Mouse (Mus musculus) heart, adult 2 months (tissue): ENCODE measurements at regions not wholly inside any gene's neighbourhood (a gene's known extent, or its start where the extent isn't known, plus 50 kb on each side); places are given as distances from the start of the nearest gene placed in this dataset.
A peak's percentile ranks its signal among the peaks of the same experiment; 100 is the strongest.

Experiments
- DNase-seq, 2 experiments: peaks; one replicate each; pipeline ENCODE4 v3.0.0; 2021
- H3K27ac ChIP-seq: fragments of 200-600 bp; 2 replicates; pipeline ENCODE4 v1.8.1; 2022
- H3K27me3 ChIP-seq: fragments of 200-500 bp; 2 replicates; pipeline ENCODE4 v1.6.1; 2012; ENCODE audit warnings: mild to moderate bottlenecking, low read length, inconsistent platforms, mixed read lengths; ENCODE audit not compliant: control insufficient read depth, insufficient read depth
- H3K36me3 ChIP-seq: fragments of 200-500 bp; 2 replicates; pipeline ENCODE4 v1.6.1; 2012; ENCODE audit warnings: low read length, inconsistent platforms; ENCODE audit not compliant: control insufficient read depth, insufficient read depth
- H3K4me1 ChIP-seq: fragments of 200-500 bp; 2 replicates; pipeline ENCODE4 v1.6.1; 2011; ENCODE audit warnings: low read length; ENCODE audit not compliant: control insufficient read depth, insufficient read depth
- H3K4me3 ChIP-seq: fragments of 200-600 bp; 2 replicates; pipeline ENCODE4 v1.8.1; 2022
- H3K79me2 ChIP-seq: fragments of 200-500 bp; replicated peaks from 2 replicates; pipeline ENCODE4 v1.6.1; 2012; ENCODE audit warnings: mild to moderate bottlenecking, inconsistent platforms, low read length, moderate library complexity, mixed read lengths; ENCODE audit not compliant: control insufficient read depth, insufficient read depth
- H3K9ac ChIP-seq: fragments of 200-500 bp; 2 replicates; pipeline ENCODE4 v1.6.1; 2012; ENCODE audit warnings: low read depth, mild to moderate bottlenecking, control low read depth, inconsistent platforms, low read length, mixed read lengths
- CTCF ChIP-seq: fragments of 200-600 bp; IDR thresholded peaks from 2 replicates; pipeline ENCODE4 v1.8.1; 2022; ENCODE audit warnings: antibody characterized with exemption, mild to moderate bottlenecking, moderate library complexity
- EP300 ChIP-seq: fragments of 200-500 bp; IDR thresholded peaks from 2 replicates; pipeline ENCODE4 v1.6.1; 2011; ENCODE audit warnings: low read depth, low read length, control low read depth; ENCODE audit not compliant: insufficient read depth
- POLR2A ChIP-seq: fragments of 200-500 bp; IDR thresholded peaks from 2 replicates; pipeline ENCODE4 v1.6.1; 2011; ENCODE audit warnings: mild to moderate bottlenecking, low read depth, low read length, control low read depth; ENCODE audit not compliant: insufficient read depth
- WGBS: fragments of 180-500 bp; shearing (Covaris S2); methylation state at CpG from one replicate; pipeline ENCODE4 v1.1.7; 2018; 5-methylcytosine and 5-hydroxymethylcytosine counted together
- intact Hi-C: fragments of 180-260 bp; cut with DNase I; formaldehyde crosslinking; loops from one replicate; pipeline ENCODE4 v1.15.1; 2025

DNA sequence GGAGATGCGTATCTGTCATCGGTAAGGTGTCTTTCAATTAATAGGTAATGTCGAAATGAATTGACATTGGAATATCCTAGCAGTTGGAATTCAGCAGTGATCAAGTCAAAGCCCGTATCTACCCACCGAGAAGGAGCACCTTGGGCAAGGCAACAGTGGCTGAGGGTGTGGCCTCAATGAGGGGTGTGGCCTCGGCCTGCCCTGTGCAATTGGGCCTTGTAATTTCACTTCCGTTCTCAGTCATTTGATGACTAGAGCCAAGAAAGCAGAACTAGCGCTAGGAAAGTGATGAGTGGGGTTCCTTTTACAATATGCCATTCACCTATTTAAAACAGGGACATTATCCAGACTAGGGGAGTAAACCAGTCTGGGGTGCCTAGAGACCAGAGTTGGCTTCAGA lies 77.6 kb downstream of the Elovl4 start:
- no peak for TF ChIP-seq EP300
- TF ChIP-seq CTCF, result no peak
- Histone ChIP-seq H3K36me3 (no peaks in the 10 kb centered on the region), H3K79me2 (no peaks in the 10 kb centered on the region), H3K9ac (no peak overlapping the region), H3K4me1 (peaks cover 2% of the 10 kb centered on the region; the same call in 1 of the 2 replicates), H3K4me3 (no peak overlapping the region), H3K27me3 (no peaks in the 10 kb centered on the region), H3K27ac (no peak overlapping the region)
- 79% methylated on average over 8 of the region's 8 CpGs for WGBS
- DNase-seq, result no peak
- intact Hi-C loops, result no loop called here

DNA sequence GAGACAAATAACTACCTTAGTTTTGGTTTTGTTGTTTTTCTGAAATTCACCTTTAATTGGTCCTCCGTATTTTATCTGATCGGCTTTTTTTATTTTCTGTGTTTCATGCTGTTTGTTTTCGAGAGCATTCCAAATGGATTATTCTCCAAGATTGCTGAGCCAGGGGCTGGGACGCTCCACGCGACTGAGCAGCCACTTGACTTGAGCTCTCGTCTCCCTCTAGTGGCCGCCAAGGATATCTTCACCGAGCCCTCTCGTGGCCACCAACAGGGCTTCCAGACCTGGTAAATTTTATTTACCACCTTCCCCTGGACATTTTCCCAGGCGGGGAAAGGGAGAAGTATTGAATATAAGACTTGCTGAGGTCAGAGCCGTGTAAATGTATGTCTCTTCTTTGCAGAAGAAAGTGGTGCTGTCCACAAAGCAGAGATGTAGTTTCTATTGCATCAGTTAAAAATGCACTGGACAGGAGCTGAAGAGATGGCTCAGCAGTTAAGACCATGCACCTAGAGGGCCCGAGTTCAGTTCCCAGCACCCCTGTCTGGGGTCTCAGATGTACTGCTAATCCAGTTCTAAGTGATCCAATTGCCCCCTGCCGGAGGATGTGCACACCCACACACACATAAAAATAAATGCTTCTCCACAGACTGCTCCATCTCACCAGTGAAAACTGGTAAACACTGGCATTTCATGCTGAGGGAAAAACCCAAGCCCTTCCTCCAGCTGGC lies 78.5 kb downstream of the Elovl4 start:
- 8% methylated on average over 14 of the region's 14 CpGs for WGBS
- intact Hi-C loops, result no loop called here

DNA sequence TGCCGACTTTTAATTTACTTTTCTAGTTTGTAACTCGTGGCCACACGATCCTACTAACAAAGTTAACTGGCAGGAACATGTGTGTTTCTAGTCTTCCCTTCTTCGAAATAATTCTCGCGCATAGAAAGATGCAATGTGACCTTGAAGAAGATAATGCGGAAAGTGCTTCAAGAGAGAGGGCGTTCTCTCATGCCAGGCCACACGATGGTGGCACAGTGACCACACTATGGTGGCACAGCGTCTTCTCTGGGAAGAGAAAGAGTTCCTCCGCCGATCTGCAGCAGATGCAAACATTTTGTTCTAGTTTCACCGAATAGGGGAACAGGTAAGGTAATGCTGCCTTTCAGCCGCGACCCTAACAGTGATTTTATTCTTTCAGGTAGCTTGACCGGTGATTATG lies 79.1 kb downstream of the Elovl4 start:
- WGBS, result 45% methylated on average over 16 of the region's 16 CpGs
- H3K27ac ChIP-seq, result no peak overlapping the region
- TF ChIP-seq POLR2A (no peak), EP300 (no peak), CTCF (no peak)
- no peak for DNase-seq
- H3K36me3 ChIP-seq, result no peaks in the 10 kb centered on the region
- H3K4me1 ChIP-seq, result peaks cover 2% of the 10 kb centered on the region; the same call in 1 of the 2 replicates
- no peak overlapping the region; the same call in 1 of the 2 replicates for H3K4me3 ChIP-seq
- H3K27me3 ChIP-seq, result no peaks in the 10 kb centered on the region
- intact Hi-C loops, result no loop called here
- H3K9ac ChIP-seq, result no peak overlapping the region
- no peaks in the 10 kb centered on the region for H3K79me2 ChIP-seq

More for the DNA sequence above, 78.5 kb downstream of the Elovl4 start:
- Histone ChIP-seq H3K27ac (no peak overlapping the region), H3K4me3 (no peak overlapping the region; the same call in 1 of the 2 replicates), H3K27me3 (no peaks in the 10 kb centered on the region), H3K9ac (no peak overlapping the region), H3K36me3 (no peaks in the 10 kb centered on the region), H3K79me2 (no peaks in the 10 kb centered on the region), H3K4me1 (peaks cover 2% of the 10 kb centered on the region; the same call in 1 of the 2 replicates)
- DNase-seq, result peak; percentile 46 to 56
- TF ChIP-seq POLR2A (no peak), CTCF (peak; percentile 93), EP300 (no peak)

DNA sequence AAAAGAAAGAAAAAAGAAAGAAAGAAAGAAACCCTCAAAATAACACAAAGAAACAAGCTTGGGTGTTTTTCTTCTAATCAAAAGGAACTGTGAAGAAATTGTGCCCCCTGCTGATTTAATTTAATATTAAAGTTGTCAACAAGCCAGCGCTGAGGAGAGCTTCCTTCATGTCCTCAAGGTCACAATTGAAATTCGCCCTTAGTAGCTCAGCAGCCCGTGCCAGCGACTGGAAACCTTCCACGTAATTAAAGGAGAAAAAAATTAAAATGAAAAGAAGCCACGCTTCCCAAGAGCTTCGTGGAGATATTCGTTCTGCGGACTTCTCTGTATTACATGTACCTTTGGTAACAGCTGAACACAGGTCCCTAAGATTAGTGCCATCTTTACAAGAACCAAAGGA lies 80.0 kb downstream of the Elovl4 start:
- Histone ChIP-seq H3K9ac (no peak overlapping the region), H3K27ac (no peak overlapping the region), H3K27me3 (no peaks in the 10 kb centered on the region), H3K4me3 (no peak overlapping the region), H3K36me3 (no peaks in the 10 kb centered on the region), H3K4me1 (peaks cover 2% of the 10 kb centered on the region; the same call in 1 of the 2 replicates), H3K79me2 (no peaks in the 10 kb centered on the region)
- 25% methylated on average over 9 of the region's 9 CpGs for WGBS
- TF ChIP-seq EP300 (no peak), CTCF (peak; percentile 47)
- intact Hi-C loops, result no loop called here
- peak in 1 of 2 experiments; percentile 23 for DNase-seq

DNA sequence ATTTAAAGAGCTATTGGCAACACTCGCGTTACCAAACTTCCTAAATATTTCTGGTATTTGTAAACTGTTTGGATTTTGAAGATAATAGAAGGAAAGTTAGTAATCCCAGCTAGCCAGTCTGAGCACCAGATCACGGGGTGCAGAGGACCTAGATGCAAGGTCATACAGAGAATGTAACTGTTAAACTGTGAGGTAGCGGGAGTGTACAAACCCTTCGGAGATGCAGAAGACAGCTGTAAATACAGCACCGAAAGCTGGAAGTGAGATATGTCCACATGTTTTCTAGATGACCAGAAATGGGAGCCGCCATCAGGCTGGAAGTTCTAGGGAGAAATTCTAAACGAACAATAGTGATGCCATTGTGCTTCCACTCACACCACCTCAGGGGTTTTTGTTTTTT lies 80.5 kb downstream of the Elovl4 start:
- TF ChIP-seq EP300 (no peak), POLR2A (no peak), CTCF (no peak)
- DNase-seq, result no peak
- Histone ChIP-seq H3K4me3 (no peak overlapping the region), H3K27me3 (no peaks in the 10 kb centered on the region), H3K4me1 (peaks cover 2% of the 10 kb centered on the region; the same call in 1 of the 2 replicates), H3K36me3 (no peaks in the 10 kb centered on the region), H3K9ac (no peak overlapping the region), H3K79me2 (no peaks in the 10 kb centered on the region), H3K27ac (no peak overlapping the region)
- intact Hi-C loops, result no loop called here
- 55% methylated on average over 8 of the region's 8 CpGs for WGBS

DNA sequence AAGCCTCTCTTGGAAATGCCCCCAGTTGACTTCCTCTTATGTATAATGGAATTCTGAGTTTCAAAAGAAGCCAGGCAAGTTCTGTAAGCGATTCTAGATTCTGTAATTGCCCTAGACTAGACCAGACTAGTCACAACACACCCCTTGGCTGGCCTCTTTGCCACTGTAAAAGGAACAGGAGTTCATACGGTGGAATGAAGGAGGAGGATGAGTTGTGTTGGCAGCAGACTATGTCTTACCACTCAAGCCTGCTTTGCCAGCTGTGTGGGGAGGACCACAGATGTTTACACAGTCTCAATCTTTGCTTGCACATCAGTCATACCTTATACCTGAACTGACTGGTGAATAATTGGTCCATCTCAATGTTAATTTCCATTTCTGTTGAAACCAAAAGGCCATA lies 85.1 kb downstream of the Elovl4 start:
- intact Hi-C loops, result no loop called here
- no peaks in the 10 kb centered on the region for H3K4me1 ChIP-seq
- no peaks in the 10 kb centered on the region for H3K27me3 ChIP-seq
- no peaks in the 10 kb centered on the region for H3K36me3 ChIP-seq
- H3K9ac ChIP-seq, result no peak overlapping the region
- H3K27ac ChIP-seq, result no peak overlapping the region
- H3K79me2 ChIP-seq, result no peaks in the 10 kb centered on the region
- TF ChIP-seq EP300 (no peak), POLR2A (no peak), CTCF (no peak)
- H3K4me3 ChIP-seq, result no peak overlapping the region
- 35% methylated on average over 2 of the region's 2 CpGs for WGBS
- DNase-seq, result no peak
